15 mouse cellular contexts compared by ENCODE assay signal in genomic region chr12:117806007-117806451, GRCm38 (mm10). TPM values are rescaled to one million over a fixed set of nuclear protein-coding genes. Genes with fewer than 3 reads are reported as not detected.
DNase-seq lines count a peak whose midpoint lies in the region; ATAC-seq and TF ChIP-seq lines count a peak whose summit lies in the region.
"Had no signal": no experiment of that assay in that cellular context is flagged by ENCODE, and none has a peak within 500 bp of the region (broad histone marks: within the 10 kb centered on the region; RNA-seq: fewer than 3 reads in every experiment).

No protein-coding gene starts in this region.

- H3K9ac ChIP-seq in midbrain, embryonic 13.5 days (replicated peaks): no peak overlapping the region
- H3K9ac ChIP-seq in midbrain, embryonic 15.5 days: 0 out of 2 replicates have a peak overlapping the region, but pooled peaks have one; percentile 14
- H3K9ac ChIP-seq: embryonic facial prominence, embryonic 15.5 days had no signal

- no peak overlapping the region for H3K27ac ChIP-seq in cerebellum, adult 2 months (ENCODE audit: insufficient read depth, low read length)
- H3K27ac ChIP-seq in midbrain, embryonic 13.5 days: no peak overlapping the region
- H3K27ac ChIP-seq in midbrain, embryonic 10.5 days (replicated peaks): no peak overlapping the region
- H3K27ac ChIP-seq in midbrain, embryonic 15.5 days: no peak overlapping the region
- H3K27ac ChIP-seq: embryonic facial prominence, embryonic 15.5 days had no signal

- 4% methylated on average over 12 of the region's 12 CpGs for whole genome bisulfite sequencing in cerebellum, adult 2 months
- WGBS in midbrain, embryonic 13.5 days: 33% methylated on average over 12 of the region's 12 CpGs
- 52% methylated on average over 12 of the region's 12 CpGs for WGBS in midbrain, embryonic 10.5 days
- 34% methylated on average over 12 of the region's 12 CpGs for WGBS in midbrain, embryonic 15.5 days

- H3K27me3 ChIP-seq in cerebellum, adult 2 months (ENCODE audit: control insufficient read depth, insufficient read depth, low read length): no peaks in the 10 kb centered on the region; the same call in 1 of the 2 replicates
- peaks cover 14% of the 10 kb centered on the region; the same call in 1 of the 2 replicates for H3K27me3 ChIP-seq in midbrain, embryonic 13.5 days
- H3K27me3 ChIP-seq in midbrain, embryonic 10.5 days (ENCODE audit: low read depth, poor library complexity, severe bottlenecking): peaks cover 34% of the 10 kb centered on the region
- peaks cover 13% of the 10 kb centered on the region for H3K27me3 ChIP-seq in midbrain, embryonic 15.5 days (replicated peaks)

- no peak for TF ChIP-seq POLR2A in cerebellum, adult 2 months (IDR thresholded peaks at IDR 0.05; ENCODE audit: borderline replicate concordance, insufficient read depth, low read length)

- no peaks in the 10 kb centered on the region for H3K36me3 ChIP-seq in midbrain, embryonic 13.5 days
- H3K36me3 ChIP-seq in midbrain, embryonic 10.5 days: no peaks in the 10 kb centered on the region
- no peaks in the 10 kb centered on the region for H3K36me3 ChIP-seq in midbrain, embryonic 15.5 days (replicated peaks)
- H3K36me3 ChIP-seq: embryonic facial prominence, embryonic 15.5 days; G1E had no signal

- H3K4me2 ChIP-seq in midbrain, embryonic 13.5 days (replicated peaks): peak overlapping the region; percentile 22
- H3K4me2 ChIP-seq in midbrain, embryonic 15.5 days: peak overlapping the region; percentile 41
- H3K4me2 ChIP-seq: embryonic facial prominence, embryonic 15.5 days had no signal

- no peak for DNase-seq in cerebellum, adult 2 months
- DNase-seq in midbrain, embryonic 10.5 days (ENCODE audit: low spot score): no peak
- DNase-seq in spleen, adult 18-20 months: no peak
- no peak for DNase-seq in adrenal gland, postnatal 4 days (ENCODE audit: low spot score in 2 of 2)
- DNase-seq in kidney, adult 8-10 months: no peak
- DNase-seq: cerebellum, adult 11 months; gastrocnemius, postnatal 14 days; kidney, adult 18-20 months; lung, adult 2 months; right cerebral cortex, postnatal 14 days had no signal

- ATAC-seq in cerebellum, adult (ENCODE audit: insufficient number of reproducible peaks, low FRiP score, low TSS enrichment): no peak
- no peak for ATAC-seq in midbrain, embryonic 13.5 days
- ATAC-seq in midbrain, embryonic 15.5 days (replicated peaks): no peak

- TF ChIP-seq CTCF in cerebellum, adult 2 months (IDR thresholded peaks at IDR 0.05; ENCODE audit: borderline replicate concordance, insufficient read depth, low read depth, low read length): no peak

- peak overlapping the region; percentile 47 for H3K4me3 ChIP-seq in cerebellum, adult 2 months (replicated peaks; ENCODE audit: insufficient read depth, low read depth, low read length)
- H3K4me3 ChIP-seq in midbrain, embryonic 13.5 days (replicated peaks): no peak overlapping the region
- no peak overlapping the region for H3K4me3 ChIP-seq in midbrain, embryonic 10.5 days
- peak overlapping the region; percentile 11 for H3K4me3 ChIP-seq in midbrain, embryonic 15.5 days
- H3K4me3 ChIP-seq: embryonic facial prominence, embryonic 15.5 days had no signal

- no peaks in the 10 kb centered on the region for H3K9me3 ChIP-seq in midbrain, embryonic 13.5 days
- no peaks in the 10 kb centered on the region for H3K9me3 ChIP-seq in midbrain, embryonic 10.5 days (replicated peaks)
- H3K9me3 ChIP-seq in midbrain, embryonic 15.5 days: no peaks in the 10 kb centered on the region
- H3K9me3 ChIP-seq: embryonic facial prominence, embryonic 15.5 days had no signal

- peaks cover 2% of the 10 kb centered on the region; the same call in 1 of the 2 replicates for H3K4me1 ChIP-seq in cerebellum, adult 2 months (ENCODE audit: control insufficient read depth, insufficient read depth, low read length)
- H3K4me1 ChIP-seq in midbrain, embryonic 13.5 days (replicated peaks): peaks cover 47% of the 10 kb centered on the region
- H3K4me1 ChIP-seq in midbrain, embryonic 10.5 days: peaks cover 54% of the 10 kb centered on the region
- peaks cover 46% of the 10 kb centered on the region for H3K4me1 ChIP-seq in midbrain, embryonic 15.5 days

RNA-seq across cellular contexts. Expression of gene Cdca7l, which starts 1.9 kb away (rescaled TPM):
- 1.0 and 1.1 TPM in 2 replicates for polyA plus RNA-seq in cerebellum, adult 2 months (2012; rRNA removed)
- 8.6 and 9.7 TPM in 2 replicates for polyA plus RNA-seq in midbrain, embryonic 13.5 days (2015; fragmentation: Nextera tagmentation; extraction: Ambion mirVana)
- polyA plus RNA-seq in midbrain, embryonic 10.5 days (2016; fragmentation: Nextera tagmentation; extraction: Ambion mirVana): 46.2 and 55.8 TPM in 2 replicates
- 3.4 and 4.1 TPM in 2 replicates for polyA plus RNA-seq in midbrain, embryonic 15.5 days (2015; fragmentation: Nextera tagmentation; extraction: Ambion mirVana)
- total RNA-seq in adrenal gland, postnatal 4 days (2021): 10 to 100 TPM; 20.2 to 21.8 TPM

Comparison
In these comparisons a context has a peak if more than half of its experiments do, and no peak if none do; other contexts are left out.
1. H3K4me3 ChIP-seq: peak in cerebellum, adult 2 months (single experiment) and midbrain, embryonic 15.5 days (single experiment); none in midbrain, embryonic 13.5 days (single experiment) and midbrain, embryonic 10.5 days (single experiment).